Mouse (Mus musculus) liver, adult (tissue): ENCODE data around the gene Gm12794.
"Not testable (repeated sequence)": the region's sequence is repeated elsewhere in the genome, so short reads cannot be mapped to it uniquely, and the experiment has no call there.

Experiments
- GATA4 ChIP-seq: IDR thresholded peaks from 2 replicates; pipeline ENCODE4 v1.6.1; 2014; ENCODE audit warnings: mild to moderate bottlenecking, low read length; ENCODE audit not compliant: insufficient replicate concordance

Gm12794 gene

GRCm38 (mm10) chr4:101940107-101940506, at the start of gene Gm12794:
Gm12794 (plus strand) TSS chr4:101940407.
- not testable (repeated sequence) for TF ChIP-seq GATA4

- no peak for TF ChIP-seq GATA4
These were observed 46.4 kb upstream of the Gm12794 start, which contains the start of gene C130073F10Rik for GRCm38 (mm10) chr4:101893656-101894420. C130073F10Rik (minus strand) TSS chr4:101893789.

- not testable (repeated sequence) for TF ChIP-seq GATA4
These were observed 31.4 kb upstream of the Gm12794 start, which contains the start of gene Gm12800 for GRCm38 (mm10) chr4:101908821-101909220. Gm12800 (plus strand) TSS chr4:101909121.

- TF ChIP-seq GATA4: not testable (repeated sequence)
These were observed 40.7 kb downstream of the Gm12794 start, which contains the start of gene Gm12790 for GRCm38 (mm10) chr4:101980949-101981348. Gm12790 (minus strand) TSS chr4:101981049.

- TF ChIP-seq GATA4: no peak
These were observed 45.5 kb downstream of the Gm12794 start for GRCm38 (mm10) chr4:101985678-101986077.

- TF ChIP-seq GATA4: not testable (repeated sequence)
These were observed 46.1 kb downstream of the Gm12794 start, which contains the start of gene Gm12789 for GRCm38 (mm10) chr4:101986326-101986725. Gm12789 (plus strand) TSS chr4:101986626.
